Mouse (Mus musculus) left cerebral cortex, postnatal 14 days (tissue): ENCODE data around the gene Defa2. TPM values are rescaled to one million over a fixed set of nuclear protein-coding genes. Genes with fewer than 3 reads are reported as not detected.
"Not testable (repeated sequence)": the region's sequence is repeated elsewhere in the genome, so short reads cannot be mapped to it uniquely, and the experiment has no call there.

Experiments used
- DNase-seq, 2 experiments: peaks; one replicate each; pipeline ENCODE4 v3.0.0; 2021 to 2022; ENCODE audit warnings: low spot score in 2 of 2, mixed read lengths in 1 of 2
- intact Hi-C: fragments of 180-260 bp; cut with DNase I; formaldehyde crosslinking; loops from one replicate; pipeline ENCODE4 v1.15.1; 2025
- long read RNA-seq, 2 experiments: library from polyadenylated mRNA; stranded (forward); transcript quantifications; one replicate each; pipeline ENCODE4 v2.0.0; 2021
- total RNA-seq, 2 experiments: library from RNA; stranded (reverse); gene quantifications; 2 replicates each; pipeline ENCODE4 v1.2.3; 2021

Defa2 gene
- total RNA-seq: not detected
- long read RNA-seq, experiment 1: 0 reads
- long read RNA-seq, experiment 2: 0 reads

DNA sequence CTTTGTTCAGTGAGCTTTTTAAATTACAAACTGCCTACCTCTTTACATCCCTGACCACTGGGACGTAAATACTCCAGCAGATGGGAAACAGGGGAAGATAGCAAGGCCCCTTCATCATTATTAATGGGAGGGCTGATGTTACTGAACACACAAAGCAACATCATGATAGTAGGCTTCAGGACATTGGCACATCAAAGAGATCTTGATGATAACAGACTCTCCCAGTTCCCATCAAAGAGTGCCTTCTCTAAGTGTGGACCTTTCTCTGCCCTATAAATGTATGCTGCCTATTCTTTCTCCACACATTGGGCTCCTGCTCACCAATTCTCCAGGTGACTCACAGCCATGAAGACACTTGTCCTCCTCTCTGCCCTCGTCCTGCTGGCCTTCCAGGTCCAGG lies at the start of gene Defa2:
Gene Defa2 (plus strand): TSS at position 301 of the 400 bp plus-strand sequence.
- DNase-seq, intact Hi-C loops: not testable (repeated sequence)

- DNase-seq, intact Hi-C loops: not testable (repeated sequence)
Measured at GRCm38 (mm10) chr8:21391511-21391910, 13.2 kb downstream of the Defa2 start, which contains the start of gene Defa33. Gene Defa33 (plus strand): TSS chr8:21391811.

- DNase-seq, intact Hi-C loops: not testable (repeated sequence)
Measured at GRCm38 (mm10) chr8:21427111-21427510, 48.8 kb downstream of the Defa2 start, which contains the start of gene Defa36. Gene Defa36 (plus strand): TSS chr8:21427411.

Other genes with a start within 250 kb of the Defa2 start
- gene Defa30, start 243.9 kb upstream of the Defa2 start, total RNA-seq: not detected
- not detected for gene Defa22, start 216.2 kb upstream of the Defa2 start, total RNA-seq
- not detected for gene Defa31, start 186.9 kb upstream of the Defa2 start, total RNA-seq
- gene Gm15293, start 177.0 kb upstream of the Defa2 start, total RNA-seq: not detected
- not detected for gene Gm15292, start 128.8 kb upstream of the Defa2 start, total RNA-seq
- gene Defa27, start 63.0 kb upstream of the Defa2 start, total RNA-seq: not detected
- not detected for gene Defa29, start 51.5 kb upstream of the Defa2 start, total RNA-seq
- not detected for gene Defa33, start 13.3 kb downstream of the Defa2 start, total RNA-seq
- not detected for gene Defa36, start 48.9 kb downstream of the Defa2 start, total RNA-seq
- gene Gm7849, start 78.0 kb downstream of the Defa2 start, total RNA-seq: not detected
- gene Defa20, start 130.7 kb downstream of the Defa2 start, total RNA-seq: not detected
- not detected for gene Defa32, start 150.5 kb downstream of the Defa2 start, total RNA-seq
- gene Defa37, start 186.9 kb downstream of the Defa2 start, total RNA-seq: not detected
- gene Defa28, start 204.5 kb downstream of the Defa2 start, total RNA-seq: not detected
- not detected for gene Gm7861, start 216.0 kb downstream of the Defa2 start, total RNA-seq
- not detected for gene Defa26, start 239.7 kb downstream of the Defa2 start, total RNA-seq